Mouse (Mus musculus): ENCODE measurements around the gene Nr5a2. TPM values are rescaled to one million over a fixed set of nuclear protein-coding genes. Genes with fewer than 3 reads are reported as not detected.

Gene Nr5a2
- total RNA-seq, 2 experiments from 2014 or later, result 2.4 to 3.0 TPM

- peak; percentile 65 for DNase-seq
These were observed 11.6 kb downstream of the Nr5a2 start for GRCm38 (mm10) chr1:136948511-136949275.

- no peak for DNase-seq
These were observed 12.2 kb downstream of the Nr5a2 start for GRCm38 (mm10) chr1:136948127-136948422.

- DNase-seq, result no peak
These were observed 12.7 kb downstream of the Nr5a2 start for GRCm38 (mm10) chr1:136947394-136948126.

- DNase-seq, result no peak
These were observed 13.3 kb downstream of the Nr5a2 start for GRCm38 (mm10) chr1:136946806-136947393.

- no peak for DNase-seq
These were observed 13.8 kb downstream of the Nr5a2 start for GRCm38 (mm10) chr1:136946404-136946803.

- DNase-seq, result no peak
These were observed 14.4 kb downstream of the Nr5a2 start for GRCm38 (mm10) chr1:136945876-136946275.

- DNase-seq, result no peak
These were observed 14.8 kb downstream of the Nr5a2 start for GRCm38 (mm10) chr1:136945426-136945825.

GRCm38 (mm10) chr1:136940603-136941002 lies 19.6 kb downstream of the Nr5a2 start:
- DNase-seq, result no peak

GRCm38 (mm10) chr1:136939220-136939619 lies 21.0 kb downstream of the Nr5a2 start:
- DNase-seq, result no peak

- no peak for DNase-seq
These were observed 24.3 kb downstream of the Nr5a2 start for GRCm38 (mm10) chr1:136935960-136936324.

- DNase-seq, result no peak
These were observed 24.8 kb downstream of the Nr5a2 start for GRCm38 (mm10) chr1:136935316-136935959.

GRCm38 (mm10) chr1:136934051-136934450 lies 26.2 kb downstream of the Nr5a2 start:
- DNase-seq, result peak; percentile 25

- DNase-seq, result no peak
These were observed 29.2 kb downstream of the Nr5a2 start for GRCm38 (mm10) chr1:136931026-136931425.

- DNase-seq, result no peak
These were observed 30.5 kb downstream of the Nr5a2 start for GRCm38 (mm10) chr1:136929743-136930142.

- DNase-seq, result no peak
These were observed 32.8 kb downstream of the Nr5a2 start for GRCm38 (mm10) chr1:136927428-136927827.

GRCm38 (mm10) chr1:136926026-136926425 lies 34.2 kb downstream of the Nr5a2 start:
- DNase-seq, result no peak

- DNase-seq, result no peak
These were observed 40.2 kb downstream of the Nr5a2 start for GRCm38 (mm10) chr1:136920089-136920488.

- no peak for DNase-seq
These were observed 41.5 kb downstream of the Nr5a2 start for GRCm38 (mm10) chr1:136918791-136919190.

GRCm38 (mm10) chr1:136915438-136915837 lies 44.8 kb downstream of the Nr5a2 start:
- peak; percentile 45 for DNase-seq

- no peak for DNase-seq
These were observed 48.3 kb downstream of the Nr5a2 start for GRCm38 (mm10) chr1:136911996-136912395.

GRCm38 (mm10) chr1:136911594-136911860 lies 48.7 kb downstream of the Nr5a2 start:
- no peak for DNase-seq

GRCm38 (mm10) chr1:136910741-136911593 lies 49.3 kb downstream of the Nr5a2 start:
- DNase-seq, result no peak

- DNase-seq, result no peak
These were observed 50.1 kb downstream of the Nr5a2 start for GRCm38 (mm10) chr1:136910144-136910543.

Data from heart, postnatal 4 days (tissue).